Mouse (Mus musculus): ENCODE measurements around the gene Rab39b.

The Rab39b gene

GRCm38 (mm10) chrX:75577582-75578324 lies at the start of gene Rab39b:
Gene Rab39b (minus strand): TSS chrX:75578231.
- DNase-seq (ENCODE audit: inconsistent age in 2 of 2, low spot score in 1 of 2) = peak; percentile 10 to 59

DNA sequence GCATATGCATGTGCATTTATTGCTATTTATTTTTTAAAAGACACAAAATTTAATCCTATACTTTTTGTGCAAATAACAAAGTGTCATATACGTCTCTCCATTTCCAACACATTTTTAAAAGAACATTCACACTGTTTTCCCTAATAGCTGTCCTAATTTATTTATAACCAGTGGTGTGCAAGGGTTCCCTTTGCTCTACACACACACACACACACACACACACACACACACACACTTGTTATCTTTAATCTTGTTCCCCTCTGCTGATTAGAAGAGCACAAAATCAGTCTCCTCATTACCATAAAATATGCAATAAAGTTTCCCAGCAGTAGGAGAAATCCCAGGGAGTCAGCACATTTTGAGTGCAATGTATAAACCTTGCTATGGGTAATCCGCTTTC lies 508 bp upstream of the Rab39b start:
- DNase-seq (ENCODE audit: inconsistent age in 2 of 2, low spot score in 1 of 2) = no peak

All from adrenal gland, adult (tissue).